Mouse (Mus musculus) kidney, embryonic 14.5 days (tissue): Measurements from ENCODE around the gene 4930402F06Rik. TPM values are rescaled to one million over a fixed set of nuclear protein-coding genes. Genes with fewer than 3 reads are reported as not detected.

Experiments used
- ATAC-seq: fragments of 200-750 bp; cut with Nextera tagmentation; 2 replicates; pipeline ENCODE4 v1.8.0; 2017; ENCODE audit warnings: moderate number of reproducible peaks, mild to moderate bottlenecking, moderate TSS enrichment, moderate library complexity; ENCODE audit not compliant: low FRiP score, low TSS enrichment
- H3K27ac ChIP-seq: fragments of 300-500 bp; sonication (generic); 2 replicates; pipeline ENCODE4 v1.5.1; 2014; ENCODE audit warnings: low read depth, mild to moderate bottlenecking, low read length, moderate library complexity, mixed read lengths
- H3K27me3 ChIP-seq: fragments of 300-500 bp; sonication (generic); 2 replicates; pipeline ENCODE4 v1.6.1; 2014; ENCODE audit warnings: mild to moderate bottlenecking, low read length; ENCODE audit not compliant: control insufficient read depth, insufficient read depth
- H3K36me3 ChIP-seq: fragments of 300-500 bp; sonication (generic); 2 replicates; pipeline ENCODE4 v1.6.1; 2014; ENCODE audit warnings: low read length, mixed read lengths; ENCODE audit not compliant: control insufficient read depth, insufficient read depth
- H3K4me1 ChIP-seq: fragments of 300-500 bp; sonication (generic); 2 replicates; pipeline ENCODE4 v1.6.1; 2014; ENCODE audit warnings: low read length, mixed read lengths; ENCODE audit not compliant: control insufficient read depth, insufficient read depth
- H3K4me2 ChIP-seq: fragments of 300-500 bp; sonication (generic); replicated peaks from 2 replicates; pipeline ENCODE4 v1.6.1; 2014; ENCODE audit warnings: low read depth, mild to moderate bottlenecking, low read length
- H3K4me3 ChIP-seq: fragments of 300-500 bp; sonication (generic); 2 replicates; pipeline ENCODE4 v1.5.1; 2014; ENCODE audit warnings: mild to moderate bottlenecking, low read length
- H3K9ac ChIP-seq: fragments of 300-500 bp; sonication (generic); 2 replicates; pipeline ENCODE4 v1.6.1; 2014; ENCODE audit warnings: low read depth, mild to moderate bottlenecking, low read length, moderate library complexity
- H3K9me3 ChIP-seq: fragments of 300-500 bp; sonication (generic); 2 replicates; pipeline ENCODE4 v1.6.1; 2016; ENCODE audit warnings: low read length; ENCODE audit not compliant: control insufficient read depth
- WGBS: fragments of 180-500 bp; shearing (Covaris S2); extraction: QIAGEN DNeasy Blood & Tissue Kit; methylation state at CpG from one replicate; pipeline ENCODE4 v1.1.7; 2014; 5-methylcytosine and 5-hydroxymethylcytosine counted together
- polyA plus RNA-seq: library from polyadenylated mRNA; unstranded; fragments of >200 nt; fragmentation: Nextera tagmentation; extraction: Ambion mirVana; gene quantifications from 2 replicates; pipeline ENCODE4 v1.2.1, GENCODE M21; 2014

4930402F06Rik gene
- polyA plus RNA-seq, 1 experiment from 2014 or later = not detected

DNA sequence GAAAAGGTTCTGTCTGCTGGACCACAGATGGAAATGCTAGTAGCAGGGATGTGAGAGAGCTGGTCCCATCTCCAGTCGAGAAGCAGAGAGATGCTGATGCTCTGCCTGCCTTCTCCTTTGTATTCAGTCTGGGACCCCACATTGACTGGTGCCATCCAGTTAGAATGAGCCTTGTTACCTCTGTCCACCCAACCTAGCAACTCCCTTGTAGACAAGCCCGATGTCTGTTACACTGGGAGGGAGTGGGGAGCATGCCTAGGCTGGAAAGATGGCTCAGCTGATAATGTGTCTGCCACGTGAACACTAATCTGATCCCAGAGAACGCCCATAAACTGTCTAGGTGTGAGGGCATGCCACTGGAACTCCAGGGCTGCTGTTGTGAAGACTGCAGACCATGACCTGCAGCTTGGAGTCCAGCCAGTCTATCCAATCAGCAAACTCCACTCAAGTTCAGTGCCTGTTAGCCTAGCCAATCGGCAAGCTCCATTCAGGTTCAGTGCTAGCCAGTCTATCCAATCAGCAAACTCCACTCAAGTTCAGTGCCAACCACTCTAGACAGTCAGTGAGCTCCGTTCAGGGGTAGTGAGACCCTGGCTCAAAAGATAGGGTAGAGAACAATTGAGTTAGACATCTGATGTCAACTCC lies 1.3 kb upstream of the 4930402F06Rik start:
- Histone ChIP-seq H3K27ac (no peak overlapping the region), H3K9ac (no peak overlapping the region), H3K4me2 (no peak overlapping the region), H3K4me1 (no peaks in the 10 kb centered on the region), H3K27me3 (no peaks in the 10 kb centered on the region), H3K9me3 (no peaks in the 10 kb centered on the region), H3K36me3 (peaks cover 9% of the 10 kb centered on the region; the same call in 1 of the 2 replicates), H3K4me3 (no peak overlapping the region)
- peak; percentile 66 for ATAC-seq
- WGBS = 73% methylated on average over 6 of the region's 6 CpGs

- Histone ChIP-seq H3K27ac (no peak overlapping the region), H3K36me3 (peaks cover 9% of the 10 kb centered on the region; the same call in 1 of the 2 replicates), H3K4me3 (no peak overlapping the region), H3K9ac (no peak overlapping the region), H3K9me3 (no peaks in the 10 kb centered on the region), H3K27me3 (no peaks in the 10 kb centered on the region), H3K4me1 (no peaks in the 10 kb centered on the region), H3K4me2 (no peak overlapping the region)
- 52% methylated on average over 11 of the region's 11 CpGs for whole genome bisulfite sequencing
- peak; percentile 49 for ATAC-seq
These were observed 707 bp upstream of the 4930402F06Rik start for GRCm38 (mm10) chr2:35397590-35398173.

- no peak for ATAC-seq
- Histone ChIP-seq H3K27ac (no peak overlapping the region), H3K36me3 (no peaks in the 10 kb centered on the region), H3K9ac (no peak overlapping the region), H3K4me1 (no peaks in the 10 kb centered on the region), H3K9me3 (no peaks in the 10 kb centered on the region), H3K4me3 (no peak overlapping the region), H3K4me2 (no peak overlapping the region), H3K27me3 (no peaks in the 10 kb centered on the region)
- WGBS = 47% methylated on average over 9 of the region's 9 CpGs
These were observed 11.5 kb downstream of the 4930402F06Rik start for GRCm38 (mm10) chr2:35385441-35385871.

GRCm38 (mm10) chr2:35379306-35379705 lies 17.7 kb downstream of the 4930402F06Rik start:
- Histone ChIP-seq H3K4me2 (no peak overlapping the region), H3K9me3 (no peaks in the 10 kb centered on the region), H3K27ac (no peak overlapping the region), H3K9ac (no peak overlapping the region), H3K4me1 (no peaks in the 10 kb centered on the region), H3K27me3 (no peaks in the 10 kb centered on the region), H3K4me3 (no peak overlapping the region), H3K36me3 (no peaks in the 10 kb centered on the region)
- no peak for ATAC-seq
- 74% methylated on average over 9 of the region's 9 CpGs for WGBS

DNA sequence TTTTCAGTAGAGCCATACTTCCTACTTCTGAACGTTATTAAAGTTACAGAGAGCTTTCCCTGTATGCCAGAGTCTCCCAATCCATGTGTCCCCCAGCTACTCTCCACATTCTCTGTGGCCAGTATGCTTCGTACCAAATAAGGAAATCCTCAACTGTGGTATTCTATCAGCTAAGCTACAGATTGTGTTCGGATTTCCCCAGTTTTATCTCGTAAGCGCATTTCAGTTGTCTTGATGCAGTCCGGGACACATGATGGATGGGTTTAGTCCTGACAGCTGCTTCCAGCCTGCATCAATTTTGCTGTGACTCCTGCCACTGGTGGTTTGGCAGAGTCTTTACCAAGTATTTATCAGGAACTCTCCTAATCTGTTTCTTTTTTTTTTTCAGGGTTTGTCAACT lies 19.4 kb downstream of the 4930402F06Rik start:
- no peak overlapping the region for H3K9ac ChIP-seq
- no peaks in the 10 kb centered on the region for H3K27me3 ChIP-seq
- H3K36me3 ChIP-seq = no peaks in the 10 kb centered on the region
- WGBS = 36% methylated on average over 6 of the region's 6 CpGs
- no peak overlapping the region for H3K4me3 ChIP-seq
- H3K9me3 ChIP-seq = no peaks in the 10 kb centered on the region
- H3K4me2 ChIP-seq = no peak overlapping the region
- H3K4me1 ChIP-seq = no peaks in the 10 kb centered on the region
- no peak for ATAC-seq
- no peak overlapping the region for H3K27ac ChIP-seq

GRCm38 (mm10) chr2:35373003-35373402 lies 24.0 kb downstream of the 4930402F06Rik start:
- H3K27me3 ChIP-seq = no peaks in the 10 kb centered on the region
- no peak overlapping the region for H3K9ac ChIP-seq
- 16% methylated on average over 3 of the region's 3 CpGs for WGBS
- no peak overlapping the region for H3K27ac ChIP-seq
- H3K9me3 ChIP-seq = no peaks in the 10 kb centered on the region
- no peaks in the 10 kb centered on the region for H3K4me1 ChIP-seq
- H3K4me2 ChIP-seq = no peak overlapping the region
- H3K4me3 ChIP-seq = no peak overlapping the region
- no peak for ATAC-seq
- H3K36me3 ChIP-seq = no peaks in the 10 kb centered on the region

GRCm38 (mm10) chr2:35370686-35371085 lies 26.3 kb downstream of the 4930402F06Rik start:
- Histone ChIP-seq H3K9me3 (no peaks in the 10 kb centered on the region), H3K4me1 (no peaks in the 10 kb centered on the region), H3K27me3 (no peaks in the 10 kb centered on the region), H3K4me2 (no peak overlapping the region), H3K9ac (no peak overlapping the region), H3K27ac (no peak overlapping the region), H3K36me3 (no peaks in the 10 kb centered on the region), H3K4me3 (no peak overlapping the region)
- no peak for ATAC-seq

- Histone ChIP-seq H3K36me3 (no peaks in the 10 kb centered on the region), H3K9ac (no peak within 1 kb of the TSS), H3K4me2 (no peak within 1 kb of the TSS), H3K9me3 (peaks cover 2% of the 10 kb centered on the region; the same call in 1 of the 2 replicates), H3K27ac (no peak within 1 kb of the TSS), H3K27me3 (no peaks in the 10 kb centered on the region), H3K4me3 (no peak within 1 kb of the TSS), H3K4me1 (no peaks in the 10 kb centered on the region)
- 86% methylated on average over 2 of the region's 2 CpGs for WGBS
- no peak for ATAC-seq
These were observed 29.3 kb downstream of the 4930402F06Rik start, which contains the start of gene 4930568D16Rik for GRCm38 (mm10) chr2:35367629-35368028. Gene 4930568D16Rik (minus strand): TSS chr2:35367729.

DNA sequence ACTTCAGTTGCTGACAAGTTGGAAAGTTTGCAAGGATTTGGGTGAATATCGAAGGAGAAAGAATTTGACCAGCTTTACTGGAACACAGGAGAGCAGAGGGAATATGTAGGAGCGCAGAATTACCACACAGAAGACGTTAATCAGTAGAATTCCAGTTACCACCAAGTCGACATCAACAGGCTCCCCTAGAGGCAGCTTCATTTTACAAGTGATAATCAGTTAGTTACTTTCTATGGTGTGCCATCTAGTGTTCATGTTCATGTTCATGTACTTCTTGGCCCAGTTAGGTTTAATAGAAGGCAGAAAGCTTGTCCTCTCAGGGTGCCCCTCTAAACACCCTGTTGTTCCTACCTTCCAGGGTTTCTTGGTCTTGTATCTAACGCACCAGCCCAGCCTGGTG lies 47.8 kb downstream of the 4930402F06Rik start:
- Histone ChIP-seq H3K27me3 (no peaks in the 10 kb centered on the region), H3K4me3 (no peak overlapping the region), H3K4me2 (no peak overlapping the region), H3K27ac (no peak overlapping the region), H3K9me3 (no peaks in the 10 kb centered on the region), H3K36me3 (no peaks in the 10 kb centered on the region), H3K9ac (no peak overlapping the region), H3K4me1 (no peaks in the 10 kb centered on the region)
- WGBS = 52% methylated on average over 5 of the region's 5 CpGs
- ATAC-seq = peak; percentile 62; the same call in 1 of the 2 replicates
